Mouse (Mus musculus): ENCODE measurements at regions not wholly inside any gene's neighbourhood (a gene's known extent, or its start where the extent isn't known, plus 50 kb on each side); places are given as distances from the start of the nearest gene placed in this dataset.

DNA sequence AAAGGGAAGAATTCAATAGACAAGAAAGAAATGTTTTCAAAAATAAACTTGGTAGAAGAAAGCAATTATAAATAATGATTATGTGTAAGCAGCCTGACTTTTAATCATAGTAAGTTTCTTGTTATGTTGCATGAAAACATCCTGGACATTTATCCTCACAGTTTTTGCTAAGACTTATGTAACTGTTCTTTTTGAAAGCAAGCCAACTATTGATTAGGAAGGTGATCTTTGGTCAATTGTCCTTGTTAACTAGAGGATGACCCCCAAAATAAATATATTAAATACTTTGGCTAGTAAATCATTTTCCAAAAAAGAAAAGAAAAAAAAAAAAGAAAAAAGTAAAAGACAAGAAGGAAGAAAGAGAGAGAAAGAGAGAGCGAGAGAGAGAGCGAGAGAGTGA, 92.0 kb upstream of the Speer4f2 start:
- no peak overlapping the region for H3K27ac ChIP-seq (ENCODE audit: insufficient read depth, low read depth, low read length)
- WGBS: 97% methylated on average over 2 of the region's 2 CpGs
- H3K4me3 ChIP-seq (ENCODE audit: insufficient read depth, low read depth, low read length): no peak overlapping the region
- TF ChIP-seq POLR2A (IDR thresholded peaks at IDR 0.05; ENCODE audit: insufficient read depth, low read depth, low read length) (no peak), CTCF (IDR thresholded peaks at IDR 0.05; ENCODE audit: insufficient read depth, low read depth, low read length) (no peak)
- H3K4me1 ChIP-seq (ENCODE audit: control insufficient read depth, insufficient read depth, low read length): no peaks in the 10 kb centered on the region

DNA sequence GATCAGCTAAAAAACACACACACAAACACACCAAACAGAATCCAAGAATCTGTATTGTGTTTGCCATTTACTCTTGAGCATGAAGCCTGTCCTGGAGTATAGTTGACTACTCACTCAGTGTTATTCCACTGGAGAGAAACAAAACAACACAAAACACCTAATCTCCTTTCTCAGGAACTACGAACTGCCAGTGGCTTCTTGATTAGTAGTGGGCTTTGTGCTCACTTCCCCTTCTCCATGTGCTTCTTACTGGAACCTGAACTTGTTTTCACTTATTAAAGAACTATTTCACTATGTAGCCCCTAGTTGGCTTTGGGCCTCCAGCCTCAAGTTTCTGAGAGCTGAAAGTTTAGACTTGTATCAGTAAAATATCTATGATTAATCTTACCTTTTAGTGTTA, 84.0 kb upstream of the Speer4f2 start:
- no peak overlapping the region for H3K27ac ChIP-seq (ENCODE audit: insufficient read depth, low read depth, low read length)
- 60% methylated on average over 1 of the region's 1 CpGs for WGBS
- TF ChIP-seq CTCF (IDR thresholded peaks at IDR 0.05; ENCODE audit: insufficient read depth, low read depth, low read length) (no peak), POLR2A (IDR thresholded peaks at IDR 0.05; ENCODE audit: insufficient read depth, low read depth, low read length) (no peak)
- H3K4me3 ChIP-seq (ENCODE audit: insufficient read depth, low read depth, low read length): no peak overlapping the region
- no peaks in the 10 kb centered on the region for H3K4me1 ChIP-seq (ENCODE audit: control insufficient read depth, insufficient read depth, low read length)

DNA sequence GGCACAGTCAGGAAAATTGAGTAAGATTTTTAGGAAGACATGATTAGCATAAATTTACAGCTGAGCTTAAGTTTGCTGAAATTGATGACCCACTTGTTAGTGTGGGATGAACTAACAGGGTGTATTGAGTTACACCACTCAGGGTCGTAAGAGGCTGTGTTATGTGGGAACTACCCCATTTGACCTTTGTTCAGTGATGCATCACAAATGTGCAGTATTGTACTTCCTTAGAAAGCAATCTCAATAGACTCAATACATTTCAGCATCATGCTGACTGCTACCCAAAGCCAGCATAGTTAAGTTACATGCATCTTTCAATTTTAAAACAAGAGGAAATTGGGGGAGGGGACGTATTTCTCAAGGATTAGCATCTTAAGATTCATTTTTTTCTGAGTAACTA, 80.4 kb upstream of the Speer4f2 start:
- WGBS: 40% methylated on average over 2 of the region's 2 CpGs
- H3K4me3 ChIP-seq (ENCODE audit: insufficient read depth, low read depth, low read length): no peak overlapping the region
- TF ChIP-seq CTCF (IDR thresholded peaks at IDR 0.05; ENCODE audit: insufficient read depth, low read depth, low read length): no peak
- no peak for TF ChIP-seq POLR2A (IDR thresholded peaks at IDR 0.05; ENCODE audit: insufficient read depth, low read depth, low read length)
- no peaks in the 10 kb centered on the region for H3K4me1 ChIP-seq (ENCODE audit: control insufficient read depth, insufficient read depth, low read length)
- H3K27ac ChIP-seq (ENCODE audit: insufficient read depth, low read depth, low read length): no peak overlapping the region

DNA sequence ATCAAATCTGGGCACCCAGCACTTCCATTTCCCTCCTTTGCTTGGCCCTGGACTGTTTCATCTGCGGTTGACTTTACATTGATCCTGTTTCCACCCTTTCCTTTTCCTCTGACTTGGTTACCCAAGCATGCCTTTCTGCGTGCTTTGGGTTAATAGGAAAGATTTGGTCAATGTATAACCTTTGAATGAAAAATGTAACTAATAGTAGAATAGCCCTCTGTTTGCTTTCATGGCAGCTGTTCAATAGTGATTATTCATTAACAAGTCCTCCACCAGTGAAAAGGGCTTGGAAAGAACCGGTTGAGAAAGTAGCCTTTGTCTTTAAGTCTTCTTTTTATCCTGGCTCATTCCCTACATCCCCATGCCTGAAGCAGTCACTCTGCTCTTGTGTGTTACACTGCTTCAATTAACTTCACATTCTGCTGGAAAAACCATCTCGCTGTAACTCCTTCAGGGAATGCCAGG, 76.4 kb upstream of the Speer4f2 start:
- Histone ChIP-seq H3K4me1 (ENCODE audit: control insufficient read depth, insufficient read depth, low read length) (no peaks in the 10 kb centered on the region), H3K27ac (ENCODE audit: insufficient read depth, low read depth, low read length) (no peak overlapping the region), H3K4me3 (ENCODE audit: insufficient read depth, low read depth, low read length) (no peak overlapping the region)
- no peak for TF ChIP-seq POLR2A (IDR thresholded peaks at IDR 0.05; ENCODE audit: insufficient read depth, low read depth, low read length)
- TF ChIP-seq CTCF (IDR thresholded peaks at IDR 0.05; ENCODE audit: insufficient read depth, low read depth, low read length): no peak
- 50% methylated on average over 4 of the region's 4 CpGs for WGBS

DNA sequence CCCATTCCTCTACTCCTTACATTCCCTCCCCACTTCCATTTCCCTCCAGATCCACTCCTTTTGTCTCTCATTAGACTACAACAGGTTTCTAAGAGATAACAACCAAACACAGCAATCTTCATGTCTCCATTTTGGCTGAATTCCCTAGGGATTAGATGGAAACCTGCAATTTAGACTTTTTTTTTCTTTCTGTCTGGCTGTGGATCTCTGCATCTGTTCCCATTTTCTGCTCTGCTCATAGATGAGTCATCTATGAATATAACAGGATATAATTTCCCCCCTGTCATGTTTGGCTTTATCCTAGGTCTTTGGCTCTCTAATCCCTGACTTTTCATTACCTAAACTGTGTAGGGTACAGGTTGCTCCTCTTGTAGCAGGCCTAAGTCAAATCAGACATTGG, 73.1 kb upstream of the Speer4f2 start:
- no peak overlapping the region for H3K4me3 ChIP-seq (ENCODE audit: insufficient read depth, low read depth, low read length)
- TF ChIP-seq CTCF (IDR thresholded peaks at IDR 0.05; ENCODE audit: insufficient read depth, low read depth, low read length) (no peak), POLR2A (IDR thresholded peaks at IDR 0.05; ENCODE audit: insufficient read depth, low read depth, low read length) (no peak)
- no peaks in the 10 kb centered on the region for H3K4me1 ChIP-seq (ENCODE audit: control insufficient read depth, insufficient read depth, low read length)
- 0 out of 2 replicates have a peak overlapping the region, but pooled peaks have one; percentile 37 for H3K27ac ChIP-seq (ENCODE audit: insufficient read depth, low read depth, low read length)

DNA sequence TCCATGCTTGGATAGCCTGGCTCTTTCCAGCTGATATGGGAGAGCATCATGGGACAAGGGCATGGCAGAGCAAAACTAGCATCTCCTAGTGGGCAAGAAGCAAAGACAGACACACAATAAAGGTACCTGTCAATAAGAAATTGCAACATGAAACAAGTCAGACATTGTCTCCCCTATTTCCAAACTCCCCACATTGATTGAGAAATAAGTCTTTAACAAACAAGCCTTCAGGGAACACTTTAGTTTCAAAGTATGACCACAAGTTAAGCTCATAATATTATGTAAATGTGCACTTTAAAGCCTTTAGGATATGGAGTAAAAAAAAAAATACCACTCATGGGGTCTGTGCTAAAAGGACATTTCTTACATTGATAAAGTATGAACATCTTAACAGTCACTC, 51.5 kb upstream of the Speer4f2 start:
- Histone ChIP-seq H3K4me3 (ENCODE audit: insufficient read depth, low read depth, low read length) (no peak overlapping the region), H3K4me1 (ENCODE audit: control insufficient read depth, insufficient read depth, low read length) (no peaks in the 10 kb centered on the region), H3K27ac (ENCODE audit: insufficient read depth, low read depth, low read length) (no peak overlapping the region)
- TF ChIP-seq CTCF (IDR thresholded peaks at IDR 0.05; ENCODE audit: insufficient read depth, low read depth, low read length): no peak
- TF ChIP-seq POLR2A (IDR thresholded peaks at IDR 0.05; ENCODE audit: insufficient read depth, low read depth, low read length): no peak
